Mouse (Mus musculus) liver, embryonic 12.5 days (tissue): ENCODE measurements around the gene Rad9b. TPM values are rescaled to one million over a fixed set of nuclear protein-coding genes. Genes with fewer than 3 reads are reported as not detected.

Experiments used
- ATAC-seq: fragments of 200-750 bp; cut with Nextera tagmentation; 2 replicates; pipeline ENCODE4 v1.8.0; 2017; ENCODE audit warnings: moderate number of reproducible peaks, mild to moderate bottlenecking, moderate library complexity
- H3K27ac ChIP-seq: fragments of 300-500 bp; sonication (generic); 2 replicates; pipeline ENCODE4 v1.5.1; 2016; ENCODE audit warnings: mild to moderate bottlenecking
- H3K27me3 ChIP-seq: fragments of 300-500 bp; sonication (generic); replicated peaks from 2 replicates; pipeline ENCODE4 v1.6.1; 2016; ENCODE audit warnings: mild to moderate bottlenecking, moderate library complexity
- H3K36me3 ChIP-seq: fragments of 300-500 bp; sonication (generic); 2 replicates; pipeline ENCODE4 v1.6.1; 2016; ENCODE audit warnings: mild to moderate bottlenecking, moderate library complexity
- H3K4me1 ChIP-seq: fragments of 300-500 bp; sonication (generic); 2 replicates; pipeline ENCODE4 v1.6.1; 2016
- H3K4me2 ChIP-seq: fragments of 300-500 bp; sonication (generic); 2 replicates; pipeline ENCODE4 v1.6.1; 2016; ENCODE audit warnings: mild to moderate bottlenecking, moderate library complexity
- H3K4me3 ChIP-seq: fragments of 300-500 bp; sonication (generic); 2 replicates; pipeline ENCODE4 v1.5.1; 2016; ENCODE audit warnings: mild to moderate bottlenecking, moderate library complexity
- H3K9ac ChIP-seq: fragments of 300-500 bp; sonication (generic); 2 replicates; pipeline ENCODE4 v1.6.1; 2016; ENCODE audit warnings: mild to moderate bottlenecking, moderate library complexity
- H3K9me3 ChIP-seq: fragments of 300-500 bp; sonication (generic); replicated peaks from 2 replicates; pipeline ENCODE4 v1.6.1; 2016; ENCODE audit warnings: mild to moderate bottlenecking, moderate library complexity
- WGBS: fragments of 180-500 bp; shearing (Covaris S2); methylation state at CpG from one replicate; pipeline ENCODE4 v1.1.7; 2016; ENCODE audit not compliant: insufficient replicate concordance; 5-methylcytosine and 5-hydroxymethylcytosine counted together
- polyA plus RNA-seq: library from polyadenylated mRNA; unstranded; fragments of >200 nt; fragmentation: Nextera tagmentation; extraction: Ambion mirVana; gene quantifications from 2 replicates; pipeline ENCODE4 v1.2.1, GENCODE M21; 2016

The Rad9b gene
- polyA plus RNA-seq, 1 experiment from 2014 or later, result 6.1 TPM

DNA sequence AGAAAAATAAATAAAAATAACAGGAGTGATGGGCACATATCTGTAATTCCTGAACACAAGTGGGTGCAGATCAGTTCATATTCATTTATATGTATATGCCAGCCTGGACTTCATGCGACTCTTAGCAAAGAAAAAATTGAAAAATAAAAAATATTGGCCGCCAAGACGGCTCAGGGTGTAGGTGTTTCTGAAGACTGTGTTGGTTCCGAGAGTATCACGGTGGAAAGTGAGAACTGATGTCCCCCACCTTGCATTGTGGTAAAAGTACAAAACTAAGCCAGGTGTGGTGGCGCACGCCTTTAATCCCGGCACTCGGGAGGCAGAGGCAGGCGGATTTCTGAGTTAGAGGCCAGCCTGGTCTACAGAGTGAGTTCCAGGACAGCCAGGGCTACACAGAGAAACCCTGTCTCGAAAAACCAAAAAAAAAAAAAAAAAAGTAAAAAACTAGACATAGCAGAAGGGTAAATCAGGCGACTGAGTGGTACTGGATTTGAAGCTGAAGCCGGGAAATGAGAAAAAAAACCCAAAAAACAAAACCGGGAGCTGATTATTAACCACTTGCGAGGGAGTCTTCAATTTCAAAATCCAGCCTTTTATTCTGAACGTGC is 37.2 kb upstream of the Rad9b start:
- peaks cover 28% of the 10 kb centered on the region for H3K4me1 ChIP-seq
- peaks cover 13% of the 10 kb centered on the region for H3K36me3 ChIP-seq
- H3K4me3 ChIP-seq, result peak overlapping the region; percentile 86
- ATAC-seq, result peak; percentile 4; the same call in 1 of the 2 replicates
- no peaks in the 10 kb centered on the region for H3K27me3 ChIP-seq
- no peaks in the 10 kb centered on the region for H3K9me3 ChIP-seq
- WGBS, result 46% methylated on average over 16 of the region's 16 CpGs
- H3K4me2 ChIP-seq, result peak overlapping the region; percentile 93
- H3K9ac ChIP-seq, result no peak overlapping the region
- no peak overlapping the region for H3K27ac ChIP-seq

DNA sequence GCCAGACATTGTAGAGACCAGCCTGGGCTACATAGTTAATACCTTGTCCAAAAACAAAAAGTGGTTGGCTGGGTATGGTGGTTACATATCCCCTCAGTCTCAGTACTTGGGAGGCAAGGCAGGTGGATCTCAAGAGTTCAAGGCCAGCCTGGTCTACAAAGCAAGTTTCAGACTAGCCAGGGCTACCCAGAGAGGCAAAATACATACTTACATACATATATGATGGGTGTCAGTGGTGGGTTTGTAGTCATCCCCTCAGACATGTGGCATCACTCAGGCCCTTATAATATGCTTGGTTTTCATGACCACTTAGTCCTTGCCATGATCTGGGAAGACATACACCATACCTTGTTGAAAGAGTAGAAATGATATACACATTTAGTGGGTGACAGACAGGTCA is 36.6 kb upstream of the Rad9b start:
- Histone ChIP-seq H3K9me3 (no peaks in the 10 kb centered on the region), H3K4me2 (no peak overlapping the region), H3K27me3 (no peaks in the 10 kb centered on the region), H3K27ac (no peak overlapping the region), H3K36me3 (peaks cover 12% of the 10 kb centered on the region), H3K4me3 (no peak overlapping the region), H3K4me1 (peaks cover 28% of the 10 kb centered on the region), H3K9ac (no peak overlapping the region)
- ATAC-seq, result no peak

DNA sequence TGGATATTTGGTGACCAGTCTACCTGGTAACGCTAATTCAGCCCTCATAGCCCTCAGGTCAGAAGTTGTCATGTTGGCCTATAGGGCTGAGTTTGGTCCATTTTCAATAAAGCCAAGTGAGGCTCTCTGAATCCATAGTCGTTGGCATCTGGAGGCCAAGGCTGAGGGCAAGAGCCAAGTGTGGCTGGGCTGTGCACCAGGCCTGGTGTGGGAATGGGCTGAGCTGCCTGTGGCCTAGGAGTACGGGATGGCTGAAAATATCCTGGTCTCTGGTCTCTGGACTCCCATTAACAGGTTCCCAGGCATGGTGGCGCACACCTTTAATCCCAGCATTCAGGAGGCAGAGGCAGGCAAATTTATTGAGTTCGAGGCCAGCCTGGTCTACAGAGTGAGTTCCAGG is 36.0 kb upstream of the Rad9b start:
- H3K4me1 ChIP-seq, result peaks cover 28% of the 10 kb centered on the region
- ATAC-seq, result no peak
- H3K4me3 ChIP-seq, result no peak overlapping the region
- H3K9ac ChIP-seq, result no peak overlapping the region
- no peak overlapping the region for H3K4me2 ChIP-seq
- H3K36me3 ChIP-seq, result peaks cover 9% of the 10 kb centered on the region
- H3K9me3 ChIP-seq, result no peaks in the 10 kb centered on the region
- H3K27me3 ChIP-seq, result no peaks in the 10 kb centered on the region
- H3K27ac ChIP-seq, result no peak overlapping the region
- WGBS, result 79% methylated on average over 5 of the region's 5 CpGs

DNA sequence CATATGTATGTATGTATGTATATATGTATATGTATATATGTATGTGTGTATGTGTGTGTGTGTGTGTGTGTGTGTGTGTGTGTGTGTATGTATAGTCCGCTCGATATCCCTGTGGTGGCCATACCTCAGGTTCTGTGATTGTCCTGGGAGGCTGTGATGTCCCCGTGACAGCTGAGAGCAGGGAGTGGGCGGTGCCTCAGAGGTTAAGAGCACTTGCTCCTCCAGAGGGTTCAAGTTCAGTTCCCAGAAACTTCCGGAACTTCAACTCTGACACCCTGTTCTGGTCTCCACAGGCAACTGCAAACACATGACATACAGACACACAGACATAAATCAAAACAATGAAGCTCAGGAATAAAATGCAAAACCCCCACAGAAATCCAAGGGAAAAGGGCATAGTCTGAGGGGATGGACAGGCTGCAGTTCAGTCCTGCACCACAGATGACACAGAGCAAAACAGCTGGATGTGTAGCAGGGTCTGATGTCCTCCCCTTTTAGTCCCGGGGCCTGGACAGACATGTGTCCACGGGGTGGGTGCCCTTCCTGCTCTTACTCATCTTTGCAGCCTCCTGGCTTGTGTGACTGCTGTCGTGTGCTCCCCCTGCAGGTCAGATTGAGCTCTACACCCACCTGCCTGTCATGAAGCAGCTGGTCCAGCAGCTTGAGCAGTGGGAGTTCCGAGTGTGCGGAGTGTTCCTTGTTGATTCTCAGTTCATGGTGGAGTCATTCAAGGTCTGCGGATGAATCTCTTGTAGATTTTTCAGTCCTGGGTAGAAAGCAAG is 25.5 kb upstream of the Rad9b start:
- Histone ChIP-seq H3K27me3 (no peaks in the 10 kb centered on the region), H3K9ac (no peak overlapping the region), H3K4me1 (no peaks in the 10 kb centered on the region), H3K36me3 (peaks cover 74% of the 10 kb centered on the region), H3K9me3 (no peaks in the 10 kb centered on the region), H3K4me3 (no peak overlapping the region), H3K27ac (no peak overlapping the region), H3K4me2 (no peak overlapping the region)
- WGBS, result 55% methylated on average over 11 of the region's 11 CpGs
- peak; percentile 68 for ATAC-seq

DNA sequence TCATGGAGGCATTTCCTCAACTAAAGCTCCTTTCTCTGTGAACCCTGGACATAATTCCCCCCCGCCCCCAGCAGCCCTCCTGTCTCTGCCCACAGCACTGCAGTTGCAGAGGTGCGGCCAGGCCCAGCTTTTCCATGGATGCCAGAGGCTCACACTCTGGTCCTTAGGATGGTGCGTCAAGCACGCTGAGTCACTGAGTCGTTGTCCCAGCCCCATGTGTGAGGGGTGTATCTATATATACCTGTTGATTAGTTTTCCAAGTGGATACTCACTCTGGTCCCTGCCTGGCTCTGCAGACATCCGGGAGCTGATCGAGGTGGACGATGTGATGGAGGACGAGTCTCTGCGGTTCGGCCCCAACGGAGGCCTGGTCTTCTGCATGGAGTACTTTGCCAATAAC is 24.1 kb upstream of the Rad9b start:
- Histone ChIP-seq H3K36me3 (peaks cover 83% of the 10 kb centered on the region), H3K4me1 (peaks cover 9% of the 10 kb centered on the region), H3K4me3 (no peak overlapping the region), H3K9ac (no peak overlapping the region), H3K4me2 (no peak overlapping the region), H3K27me3 (no peaks in the 10 kb centered on the region), H3K9me3 (no peaks in the 10 kb centered on the region), H3K27ac (no peak overlapping the region)
- ATAC-seq, result no peak
- WGBS, result 89% methylated on average over 12 of the region's 12 CpGs

DNA sequence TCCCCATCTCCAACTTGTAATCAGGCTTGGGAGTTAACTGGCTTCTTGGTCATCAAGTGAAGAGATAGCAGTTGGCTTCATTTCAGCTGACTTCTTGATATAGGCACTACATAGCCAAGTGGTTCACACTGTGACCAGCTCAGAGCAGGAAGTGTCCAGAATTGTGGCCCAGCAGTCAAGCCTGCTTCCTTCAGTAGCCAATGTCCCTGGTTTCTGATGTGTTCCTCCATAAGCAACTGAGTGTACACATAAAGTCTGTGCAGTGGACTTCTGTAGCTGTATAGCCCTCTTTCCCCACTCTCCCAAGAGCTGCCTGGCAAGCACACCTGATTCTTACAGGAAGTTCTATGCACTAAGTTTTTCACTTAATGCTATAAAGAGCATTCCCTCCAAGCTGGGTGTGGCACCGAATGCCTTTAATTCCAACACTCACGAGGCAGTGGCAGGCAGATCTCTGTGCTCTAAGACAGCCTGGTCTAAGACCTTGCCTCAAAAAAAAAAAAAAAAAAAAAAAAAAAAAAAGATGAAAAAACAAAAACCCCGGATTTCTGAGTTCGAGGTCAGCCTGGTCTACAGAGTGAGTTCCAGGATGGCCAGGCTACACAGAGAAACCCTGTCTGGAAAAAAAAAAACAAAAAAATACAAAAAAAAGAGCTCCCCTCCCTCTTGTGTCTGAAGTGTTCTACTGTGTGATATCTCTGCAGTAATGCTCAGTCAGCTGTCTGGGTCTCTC is 23.2 kb upstream of the Rad9b start:
- no peak overlapping the region for H3K9ac ChIP-seq
- H3K4me3 ChIP-seq, result no peak overlapping the region
- H3K9me3 ChIP-seq, result no peaks in the 10 kb centered on the region
- H3K36me3 ChIP-seq, result peaks cover 75% of the 10 kb centered on the region
- H3K27ac ChIP-seq, result no peak overlapping the region
- no peaks in the 10 kb centered on the region for H3K27me3 ChIP-seq
- peaks cover 13% of the 10 kb centered on the region for H3K4me1 ChIP-seq
- WGBS, result 82% methylated on average over 4 of the region's 4 CpGs
- H3K4me2 ChIP-seq, result no peak overlapping the region
- ATAC-seq, result no peak

DNA sequence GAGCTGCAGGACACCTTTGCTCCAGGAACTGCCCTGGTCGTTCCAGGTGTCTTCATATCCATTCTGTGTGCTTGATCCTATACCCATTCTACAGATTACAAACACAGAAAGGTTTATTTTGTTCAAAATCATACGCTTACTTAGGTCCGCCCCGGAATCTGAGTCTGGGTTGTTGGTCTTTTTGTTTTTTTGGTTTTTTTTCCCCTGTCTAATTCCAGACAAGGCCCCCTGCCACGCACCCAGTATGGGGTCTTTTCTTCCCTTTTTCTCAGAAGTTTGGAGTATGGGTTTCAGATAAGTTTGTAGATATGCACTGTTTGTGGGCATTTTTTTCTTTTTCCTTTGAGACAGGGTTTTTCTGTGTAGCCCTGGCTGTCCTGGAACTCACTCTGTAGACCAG is 18.8 kb upstream of the Rad9b start:
- peak overlapping the region; percentile 87 for H3K4me2 ChIP-seq
- peaks cover 55% of the 10 kb centered on the region for H3K36me3 ChIP-seq
- peaks cover 27% of the 10 kb centered on the region for H3K4me1 ChIP-seq
- WGBS, result 5% methylated on average over 5 of the region's 5 CpGs
- no peaks in the 10 kb centered on the region for H3K9me3 ChIP-seq
- H3K27me3 ChIP-seq, result no peaks in the 10 kb centered on the region
- no peak for ATAC-seq
- peak overlapping the region; percentile 85 for H3K9ac ChIP-seq
- H3K27ac ChIP-seq, result peak overlapping the region; percentile 97
- peak overlapping the region; percentile 93 for H3K4me3 ChIP-seq

DNA sequence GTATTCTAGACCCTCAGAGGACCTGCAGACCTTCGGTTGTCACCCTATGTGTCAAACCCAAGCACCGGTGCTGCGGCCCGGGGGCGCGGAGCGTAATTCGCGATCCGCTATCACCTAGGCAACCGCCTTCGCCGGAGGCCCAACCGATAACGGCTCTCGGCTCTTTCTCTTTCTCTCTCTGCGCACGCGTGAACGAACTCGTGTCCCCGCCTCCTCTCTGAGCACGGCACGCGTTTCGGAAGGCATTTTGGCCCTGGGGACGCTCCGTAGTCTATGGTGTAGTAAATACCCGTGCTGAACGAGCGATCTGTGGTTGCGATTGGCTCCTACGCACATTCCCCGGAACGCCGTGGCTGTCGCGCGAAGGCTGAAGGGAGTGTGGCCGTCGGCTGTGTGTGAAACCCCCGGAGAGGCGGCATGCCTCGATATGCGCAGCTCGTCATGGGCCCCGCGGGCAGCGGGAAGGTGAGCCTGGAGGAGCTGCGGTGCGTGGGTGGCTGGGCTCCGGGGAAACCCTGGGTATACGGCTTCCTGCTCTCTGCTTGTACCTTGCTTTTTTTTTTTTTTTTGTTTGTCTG is 18.2 kb upstream of the Rad9b start, which contains the start of gene Fam216a:
Gene Fam216a (minus strand): TSS at position 173 of the 578 bp plus-strand sequence.
- under 1% methylated on average over 53 of the region's 53 CpGs for WGBS
- Histone ChIP-seq H3K4me3 (peak within 1 kb of the TSS; percentile 93), H3K27me3 (no peaks in the 10 kb centered on the region), H3K4me1 (peaks cover 27% of the 10 kb centered on the region), H3K27ac (peak within 1 kb of the TSS; percentile 97), H3K4me2 (peak within 1 kb of the TSS; percentile 87), H3K9ac (peak within 1 kb of the TSS; percentile 85), H3K36me3 (peaks cover 60% of the 10 kb centered on the region), H3K9me3 (no peaks in the 10 kb centered on the region)
- ATAC-seq, result peak; percentile 94

DNA sequence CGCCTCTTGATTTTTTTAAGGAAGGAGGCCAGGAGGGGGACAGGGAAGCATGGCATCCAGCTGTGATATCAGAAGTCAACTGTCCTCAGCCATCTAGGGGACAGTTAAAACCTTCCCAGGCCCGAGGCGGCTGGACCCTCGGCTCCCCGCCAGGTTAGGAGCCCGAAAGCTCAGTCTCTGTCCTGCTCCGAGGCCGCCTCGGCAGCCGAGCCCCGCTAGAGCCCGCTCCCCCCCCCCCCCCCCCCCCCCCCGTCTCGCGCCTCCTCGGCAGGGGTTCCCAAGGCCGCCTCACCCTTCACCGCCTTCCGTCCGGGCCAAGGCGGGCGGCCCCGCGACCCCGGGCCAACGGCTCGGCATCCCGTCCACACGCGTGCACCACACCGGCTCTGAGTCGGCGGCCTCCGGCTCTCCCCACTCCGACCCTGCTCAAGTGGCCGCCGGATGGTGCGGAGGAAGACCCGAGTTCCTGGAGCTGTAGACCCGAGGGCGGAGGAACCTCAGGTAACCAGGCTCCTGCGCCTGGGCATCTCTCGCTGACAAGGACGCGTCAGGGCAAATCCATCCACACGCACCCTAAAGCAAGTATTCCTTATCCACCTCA is 17.7 kb upstream of the Rad9b start, which contains the start of gene Gpn3:
Gene Gpn3 (plus strand): TSS at position 286 of the 601 bp plus-strand sequence.
- under 1% methylated on average over 34 of the region's 46 CpGs for WGBS
- peak within 1 kb of the TSS; percentile 93 for H3K4me3 ChIP-seq
- peak within 1 kb of the TSS; percentile 87 for H3K4me2 ChIP-seq
- no peaks in the 10 kb centered on the region for H3K27me3 ChIP-seq
- peak within 1 kb of the TSS; percentile 97 for H3K27ac ChIP-seq
- peak; percentile 48; the same call in 1 of the 2 replicates for ATAC-seq
- H3K9ac ChIP-seq, result peak within 1 kb of the TSS; percentile 85
- H3K9me3 ChIP-seq, result no peaks in the 10 kb centered on the region
- H3K36me3 ChIP-seq, result peaks cover 60% of the 10 kb centered on the region
- peaks cover 27% of the 10 kb centered on the region for H3K4me1 ChIP-seq

DNA sequence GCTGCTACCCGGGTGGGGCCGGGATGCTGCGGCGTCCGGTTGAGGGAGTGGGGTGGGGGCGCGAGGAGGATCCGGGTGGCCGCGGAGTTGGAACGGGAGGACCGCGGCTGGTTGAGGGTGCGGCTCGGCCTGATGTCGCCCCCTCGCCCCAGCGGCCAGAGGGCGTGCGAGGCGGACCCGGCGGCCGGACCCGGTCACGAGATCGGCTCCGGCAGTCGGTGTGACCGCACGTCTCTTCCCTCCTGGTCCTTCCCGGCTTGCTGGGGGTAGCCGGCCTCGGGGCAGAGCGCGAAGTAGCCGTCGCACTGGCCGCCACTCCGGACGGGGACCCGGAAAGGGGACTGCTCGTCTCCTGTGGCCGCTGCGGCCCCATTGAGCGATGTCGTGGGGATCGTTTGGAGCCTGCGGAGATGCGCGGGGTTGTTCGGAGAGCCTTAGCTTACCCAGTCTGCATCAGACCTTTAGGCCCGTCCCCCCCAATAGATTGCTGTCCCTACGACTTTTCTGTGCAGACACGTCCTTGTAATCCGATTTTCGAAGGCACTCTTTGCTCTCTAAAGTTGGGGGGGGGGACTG is 547 bp upstream of the Rad9b start:
- under 1% methylated on average over 53 of the region's 57 CpGs for WGBS
- peak overlapping the region; percentile 96 for H3K4me3 ChIP-seq
- peak; percentile 43; the same call in 1 of the 2 replicates for ATAC-seq

DNA sequence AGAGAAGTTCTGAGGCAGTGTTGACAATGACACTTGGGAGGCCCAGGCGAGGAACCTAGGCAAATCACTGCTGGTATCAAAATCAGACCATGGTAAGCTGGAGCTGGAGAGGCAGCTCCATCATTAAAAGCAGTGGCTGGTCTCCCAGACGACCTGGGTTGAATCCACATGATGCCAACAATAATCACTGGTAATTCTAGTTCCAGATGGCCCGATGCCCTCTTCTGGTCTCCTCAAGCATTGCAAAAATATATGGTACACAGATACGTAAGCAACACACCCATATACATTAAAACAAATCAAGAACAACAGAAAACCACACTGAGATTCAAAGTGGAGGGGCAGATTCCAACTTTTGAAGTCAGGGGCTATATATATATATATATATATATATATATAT is 8.3 kb downstream of the Rad9b start:
- Histone ChIP-seq H3K36me3 (no peaks in the 10 kb centered on the region), H3K4me2 (no peak overlapping the region), H3K27ac (no peak overlapping the region), H3K4me3 (no peak overlapping the region), H3K4me1 (no peaks in the 10 kb centered on the region), H3K27me3 (no peaks in the 10 kb centered on the region), H3K9me3 (no peaks in the 10 kb centered on the region), H3K9ac (no peak overlapping the region)
- ATAC-seq, result no peak
- WGBS, result 65% methylated on average over 4 of the region's 4 CpGs

More for the DNA sequence above, 547 bp upstream of the Rad9b start:
- no peaks in the 10 kb centered on the region for H3K9me3 ChIP-seq
- H3K4me2 ChIP-seq, result peak overlapping the region; percentile 92
- H3K9ac ChIP-seq, result peak overlapping the region; percentile 94
- H3K4me1 ChIP-seq, result peaks cover 19% of the 10 kb centered on the region
- H3K27me3 ChIP-seq, result 0 out of 2 replicates have a peak, but pooled peaks cover 4% of the 10 kb centered on the region
- H3K36me3 ChIP-seq, result peaks cover 8% of the 10 kb centered on the region
- H3K27ac ChIP-seq, result peak overlapping the region; percentile 83
